Mouse (Mus musculus) heart, embryonic 13.5 days (tissue): ENCODE data around the gene Ptgs2. TPM values are rescaled to one million over a fixed set of nuclear protein-coding genes. Genes with fewer than 3 reads are reported as not detected.

ENCODE experiments used
- ATAC-seq: fragments of 200-750 bp; cut with Nextera tagmentation; 2 replicates; pipeline ENCODE4 v1.8.0; 2017; ENCODE audit warnings: moderate TSS enrichment; ENCODE audit not compliant: insufficient number of reproducible peaks, low FRiP score, low TSS enrichment; ENCODE audit errors: extremely low read depth
- H3K27ac ChIP-seq: fragments of 300-500 bp; sonication (generic); replicated peaks from 2 replicates; pipeline ENCODE4 v1.5.1; 2015; ENCODE audit warnings: moderate library complexity, mild to moderate bottlenecking, inconsistent platforms
- H3K27me3 ChIP-seq: fragments of 300-500 bp; sonication (generic); replicated peaks from 2 replicates; pipeline ENCODE4 v1.6.1; 2015; ENCODE audit warnings: mild to moderate bottlenecking, inconsistent platforms
- H3K36me3 ChIP-seq: fragments of 300-500 bp; sonication (generic); 2 replicates; pipeline ENCODE4 v1.6.1; 2015; ENCODE audit warnings: mild to moderate bottlenecking, inconsistent platforms
- H3K4me1 ChIP-seq: fragments of 300-500 bp; sonication (generic); 2 replicates; pipeline ENCODE4 v1.6.1; 2015; ENCODE audit warnings: inconsistent platforms
- H3K4me2 ChIP-seq: fragments of 300-500 bp; sonication (generic); 2 replicates; pipeline ENCODE4 v1.6.1; 2015; ENCODE audit warnings: inconsistent platforms, mild to moderate bottlenecking, moderate library complexity
- H3K4me3 ChIP-seq: fragments of 300-500 bp; sonication (generic); 2 replicates; pipeline ENCODE4 v1.5.1; 2015; ENCODE audit warnings: moderate library complexity, mild to moderate bottlenecking, inconsistent platforms
- H3K9ac ChIP-seq: fragments of 300-500 bp; sonication (generic); 2 replicates; pipeline ENCODE4 v1.6.1; 2015; ENCODE audit warnings: inconsistent platforms, mild to moderate bottlenecking, moderate library complexity
- H3K9me3 ChIP-seq: fragments of 300-500 bp; sonication (generic); 2 replicates; pipeline ENCODE4 v1.6.1; 2016; ENCODE audit warnings: inconsistent platforms
- WGBS: fragments of 180-500 bp; shearing (Covaris S2); methylation state at CpG from one replicate; pipeline ENCODE4 v1.1.7; 2015; ENCODE audit warnings: mixed read lengths; 5-methylcytosine and 5-hydroxymethylcytosine counted together
- polyA plus RNA-seq: library from polyadenylated mRNA; unstranded; fragments of >200 nt; fragmentation: Nextera tagmentation; extraction: Ambion mirVana; gene quantifications from 2 replicates; pipeline ENCODE4 v1.2.1, GENCODE M21; 2015

Gene Ptgs2
- polyA plus RNA-seq, 1 experiment from 2014 or later = 0.16 TPM

DNA sequence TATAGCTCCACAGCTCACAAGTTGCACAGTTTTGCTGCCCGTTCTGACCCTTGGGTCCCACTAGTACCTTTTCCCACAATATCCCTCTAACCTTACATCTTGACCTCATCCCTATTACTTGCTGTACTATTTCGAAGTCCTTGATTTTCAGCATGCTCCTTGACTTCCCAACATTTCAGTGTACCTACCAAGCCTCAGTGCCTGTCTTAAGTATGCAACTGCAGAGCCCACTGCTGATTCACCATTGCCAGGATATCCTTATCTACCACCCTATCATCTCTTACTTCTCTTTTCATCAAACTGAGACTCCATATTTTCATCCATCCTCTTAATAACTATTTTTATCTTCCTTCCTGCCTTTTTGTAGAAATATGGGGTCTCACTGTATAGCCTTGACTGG, 9.8 kb downstream of the Ptgs2 start:
- WGBS = 82% methylated on average over 2 of the region's 2 CpGs
- Histone ChIP-seq H3K9me3 (no peaks in the 10 kb centered on the region), H3K9ac (no peak overlapping the region), H3K36me3 (no peaks in the 10 kb centered on the region), H3K27ac (no peak overlapping the region), H3K4me1 (no peaks in the 10 kb centered on the region), H3K27me3 (no peaks in the 10 kb centered on the region), H3K4me3 (no peak overlapping the region), H3K4me2 (no peak overlapping the region)
- no peak for ATAC-seq

DNA sequence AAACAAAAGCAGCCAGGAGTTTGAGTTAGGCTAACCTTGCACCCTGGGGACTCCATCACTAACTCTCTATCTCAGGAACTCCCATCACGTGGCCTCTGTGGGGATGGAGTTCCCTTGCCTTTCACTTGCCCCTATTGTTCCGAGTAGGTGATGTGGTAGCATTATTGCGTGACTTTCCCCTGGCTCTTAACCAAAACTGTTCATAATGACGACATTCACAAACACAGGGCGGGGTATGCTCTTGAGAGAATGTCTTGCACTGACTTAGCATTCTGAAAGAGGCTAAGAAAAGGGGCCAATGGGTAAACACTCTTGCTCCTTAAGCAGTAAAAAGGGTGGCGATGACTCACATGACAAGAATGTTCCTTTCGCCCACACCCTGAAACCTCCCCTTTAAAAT, 15.5 kb downstream of the Ptgs2 start:
- no peak overlapping the region for H3K9ac ChIP-seq
- H3K4me1 ChIP-seq = no peaks in the 10 kb centered on the region
- no peak overlapping the region for H3K4me3 ChIP-seq
- no peak overlapping the region for H3K27ac ChIP-seq
- no peak overlapping the region for H3K4me2 ChIP-seq
- no peaks in the 10 kb centered on the region for H3K27me3 ChIP-seq
- no peak for ATAC-seq
- no peaks in the 10 kb centered on the region for H3K9me3 ChIP-seq
- no peaks in the 10 kb centered on the region for H3K36me3 ChIP-seq
- 63% methylated on average over 7 of the region's 7 CpGs for WGBS

DNA sequence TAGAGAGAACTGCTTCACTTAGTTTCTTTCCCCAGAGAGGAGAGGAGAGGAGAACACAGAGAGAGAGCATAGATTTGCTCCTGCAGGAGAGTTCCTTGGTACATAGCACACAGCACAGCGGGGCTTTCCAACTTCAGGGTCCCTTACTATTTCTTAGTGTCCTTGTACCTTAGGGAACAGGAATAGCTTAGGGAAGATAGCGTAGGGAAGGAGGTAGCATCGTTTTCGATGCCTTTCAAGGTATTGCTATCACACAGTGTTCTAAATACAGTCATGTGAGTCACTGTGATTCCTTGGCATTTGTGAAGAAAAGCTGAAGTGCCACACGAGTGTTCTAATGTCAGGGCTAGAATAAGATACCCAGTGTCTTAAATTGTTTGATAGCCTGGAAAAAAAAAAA, 18.5 kb downstream of the Ptgs2 start:
- WGBS = 56% methylated on average over 5 of the region's 5 CpGs
- no peak overlapping the region for H3K27ac ChIP-seq
- no peaks in the 10 kb centered on the region for H3K9me3 ChIP-seq
- no peaks in the 10 kb centered on the region for H3K4me1 ChIP-seq
- H3K36me3 ChIP-seq = no peaks in the 10 kb centered on the region
- H3K4me3 ChIP-seq = no peak overlapping the region
- no peak overlapping the region for H3K9ac ChIP-seq
- H3K27me3 ChIP-seq = no peaks in the 10 kb centered on the region
- no peak for ATAC-seq
- H3K4me2 ChIP-seq = no peak overlapping the region

GRCm38 (mm10) chr1:150125568-150125967, 25.7 kb downstream of the Ptgs2 start:
- Histone ChIP-seq H3K4me1 (no peaks in the 10 kb centered on the region), H3K4me3 (no peak overlapping the region), H3K36me3 (no peaks in the 10 kb centered on the region), H3K27ac (no peak overlapping the region), H3K9me3 (no peaks in the 10 kb centered on the region; the same call in 1 of the 2 replicates), H3K9ac (no peak overlapping the region), H3K4me2 (no peak overlapping the region), H3K27me3 (no peaks in the 10 kb centered on the region)
- WGBS = 87% methylated on average over 2 of the region's 2 CpGs
- no peak for ATAC-seq

DNA sequence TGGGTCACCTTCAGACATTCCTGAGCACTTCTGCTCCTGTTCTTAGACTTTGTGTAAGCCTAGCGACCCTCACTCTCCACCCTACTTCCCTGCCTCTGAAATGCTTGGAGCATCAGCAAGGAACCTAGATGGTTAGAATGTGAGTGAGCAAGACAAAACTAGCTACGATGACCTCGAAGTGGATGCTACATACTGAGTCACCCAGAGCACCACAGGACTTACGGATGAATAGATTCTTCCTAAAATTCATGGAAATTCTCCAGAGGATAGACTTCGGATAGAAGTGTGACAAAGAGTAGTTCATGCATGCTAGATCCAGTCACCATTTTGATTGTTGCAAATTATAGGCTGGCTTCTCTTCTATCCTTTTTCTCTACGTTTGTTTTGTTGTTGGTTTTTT, 30.2 kb downstream of the Ptgs2 start:
- Histone ChIP-seq H3K4me2 (no peak overlapping the region), H3K9me3 (no peaks in the 10 kb centered on the region; the same call in 1 of the 2 replicates), H3K9ac (no peak overlapping the region), H3K27me3 (no peaks in the 10 kb centered on the region), H3K4me1 (no peaks in the 10 kb centered on the region), H3K27ac (no peak overlapping the region), H3K36me3 (no peaks in the 10 kb centered on the region), H3K4me3 (no peak overlapping the region)
- ATAC-seq = no peak
- 77% methylated on average over 6 of the region's 6 CpGs for WGBS

DNA sequence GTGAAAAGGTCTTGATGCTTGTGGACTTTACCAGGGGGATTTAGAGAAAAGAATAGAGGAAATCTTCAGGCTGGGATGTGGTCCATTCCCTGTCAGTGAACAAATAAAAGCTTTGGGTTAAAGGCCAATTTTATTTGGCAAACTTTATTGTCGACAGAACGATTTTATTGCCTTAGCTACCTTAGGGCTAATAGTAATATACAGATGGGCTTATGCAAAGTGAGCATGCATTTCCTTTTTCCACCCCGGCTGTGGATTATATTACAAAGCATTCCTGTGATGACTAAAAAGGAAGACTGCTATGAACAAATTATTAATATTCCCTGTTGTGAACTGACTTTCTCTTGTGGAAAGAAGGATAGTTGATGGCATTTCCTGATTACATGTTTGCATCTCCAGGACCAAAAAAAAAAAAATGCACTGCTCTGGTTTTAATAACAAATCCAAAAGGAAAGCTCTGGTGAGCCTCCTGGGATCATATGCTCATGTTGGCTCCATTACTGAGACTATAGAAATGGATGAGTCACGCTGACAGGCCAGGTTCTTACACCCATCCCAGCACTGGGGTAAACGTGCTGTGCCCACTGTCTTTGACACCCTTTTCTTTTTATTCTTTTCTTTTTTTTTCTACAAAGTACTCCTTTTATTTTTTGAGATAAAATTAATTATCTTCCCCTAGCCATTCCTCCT, 30.9 kb downstream of the Ptgs2 start:
- Histone ChIP-seq H3K4me2 (no peak overlapping the region), H3K36me3 (no peaks in the 10 kb centered on the region), H3K4me1 (no peaks in the 10 kb centered on the region), H3K9ac (no peak overlapping the region), H3K27ac (no peak overlapping the region), H3K4me3 (no peak overlapping the region), H3K27me3 (no peaks in the 10 kb centered on the region), H3K9me3 (no peaks in the 10 kb centered on the region; the same call in 1 of the 2 replicates)
- ATAC-seq = no peak
- 78% methylated on average over 5 of the region's 5 CpGs for WGBS

DNA sequence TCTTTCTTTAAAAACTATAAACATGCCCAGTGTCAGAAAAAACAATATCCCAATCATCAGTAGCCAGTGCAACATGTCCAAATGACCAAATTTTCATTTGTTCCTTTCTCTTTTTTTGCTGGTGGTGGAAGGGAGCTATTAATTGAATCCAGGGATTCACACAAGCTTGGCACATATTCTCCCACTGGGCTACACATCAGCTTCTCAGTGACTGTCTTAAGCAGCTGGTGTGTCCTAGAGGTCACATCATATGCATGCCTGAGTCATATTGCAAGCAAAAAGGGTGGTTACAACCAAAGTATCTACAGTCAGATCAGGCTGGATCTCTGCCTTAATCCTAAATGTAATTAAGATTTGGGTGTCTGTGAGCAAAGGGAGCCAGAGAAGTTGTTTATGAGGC, 35.5 kb downstream of the Ptgs2 start:
- no peak overlapping the region for H3K4me3 ChIP-seq
- no peaks in the 10 kb centered on the region for H3K9me3 ChIP-seq
- no peaks in the 10 kb centered on the region for H3K4me1 ChIP-seq
- no peaks in the 10 kb centered on the region for H3K36me3 ChIP-seq
- ATAC-seq = no peak
- no peak overlapping the region for H3K27ac ChIP-seq
- H3K4me2 ChIP-seq = no peak overlapping the region
- no peak overlapping the region for H3K9ac ChIP-seq
- H3K27me3 ChIP-seq = no peaks in the 10 kb centered on the region

DNA sequence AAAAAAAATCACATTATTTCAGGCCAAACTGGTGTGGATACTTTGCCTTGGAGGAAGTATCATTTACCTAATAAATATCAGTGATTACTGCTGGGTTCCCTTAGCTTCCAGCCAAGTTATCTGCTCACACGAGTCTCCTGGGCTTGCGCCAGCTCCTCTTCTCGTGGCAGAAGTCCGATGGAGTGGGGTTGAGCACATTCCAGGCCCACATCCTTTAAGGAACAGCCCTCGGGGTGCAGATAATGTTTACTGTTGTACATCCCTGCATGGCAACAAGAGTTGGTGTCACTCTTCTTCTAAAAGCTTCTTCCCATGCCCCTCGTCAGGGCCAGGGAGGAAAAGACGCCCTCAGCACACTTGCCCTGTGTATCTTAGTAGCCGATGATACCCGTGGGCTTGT, 39.9 kb downstream of the Ptgs2 start:
- H3K27me3 ChIP-seq = no peaks in the 10 kb centered on the region
- H3K9ac ChIP-seq = no peak overlapping the region
- H3K27ac ChIP-seq = no peak overlapping the region
- H3K4me3 ChIP-seq = no peak overlapping the region
- 57% methylated on average over 9 of the region's 9 CpGs for WGBS
- no peaks in the 10 kb centered on the region for H3K36me3 ChIP-seq
- H3K4me2 ChIP-seq = no peak overlapping the region
- no peaks in the 10 kb centered on the region for H3K9me3 ChIP-seq
- no peak for ATAC-seq
- H3K4me1 ChIP-seq = no peaks in the 10 kb centered on the region

DNA sequence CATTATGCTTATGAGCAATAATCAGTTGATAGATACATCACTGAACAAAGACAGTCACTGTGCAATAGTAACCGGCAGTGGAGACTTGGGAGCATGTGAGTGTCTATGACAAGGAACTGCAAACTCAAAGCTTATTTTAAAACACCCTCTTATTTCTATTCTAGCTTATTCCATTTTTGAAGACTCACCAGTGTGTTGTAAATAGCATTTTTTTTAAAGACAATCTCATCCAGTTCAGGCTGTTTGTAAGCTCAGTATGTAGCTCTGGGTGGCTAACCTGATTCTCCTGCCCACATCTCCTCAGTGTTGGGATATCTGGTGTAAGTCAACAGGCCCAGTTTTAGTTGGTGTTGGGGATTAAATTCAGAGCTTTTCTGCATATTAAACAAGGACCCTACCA, 42.1 kb downstream of the Ptgs2 start:
- H3K4me2 ChIP-seq = no peak overlapping the region
- 82% methylated on average over 1 of the region's 1 CpGs for WGBS
- no peak overlapping the region for H3K4me3 ChIP-seq
- H3K9ac ChIP-seq = no peak overlapping the region
- H3K27ac ChIP-seq = no peak overlapping the region
- no peak for ATAC-seq
- H3K4me1 ChIP-seq = no peaks in the 10 kb centered on the region
- H3K36me3 ChIP-seq = no peaks in the 10 kb centered on the region
- no peaks in the 10 kb centered on the region for H3K9me3 ChIP-seq
- no peaks in the 10 kb centered on the region for H3K27me3 ChIP-seq

GRCm38 (mm10) chr1:150143578-150143977, 43.7 kb downstream of the Ptgs2 start:
- no peaks in the 10 kb centered on the region for H3K27me3 ChIP-seq
- 54% methylated on average over 1 of the region's 1 CpGs for WGBS
- no peak overlapping the region for H3K4me3 ChIP-seq
- H3K36me3 ChIP-seq = no peaks in the 10 kb centered on the region
- H3K9me3 ChIP-seq = no peaks in the 10 kb centered on the region
- no peaks in the 10 kb centered on the region for H3K4me1 ChIP-seq
- no peak overlapping the region for H3K4me2 ChIP-seq
- no peak overlapping the region for H3K9ac ChIP-seq
- H3K27ac ChIP-seq = no peak overlapping the region
- no peak for ATAC-seq

DNA sequence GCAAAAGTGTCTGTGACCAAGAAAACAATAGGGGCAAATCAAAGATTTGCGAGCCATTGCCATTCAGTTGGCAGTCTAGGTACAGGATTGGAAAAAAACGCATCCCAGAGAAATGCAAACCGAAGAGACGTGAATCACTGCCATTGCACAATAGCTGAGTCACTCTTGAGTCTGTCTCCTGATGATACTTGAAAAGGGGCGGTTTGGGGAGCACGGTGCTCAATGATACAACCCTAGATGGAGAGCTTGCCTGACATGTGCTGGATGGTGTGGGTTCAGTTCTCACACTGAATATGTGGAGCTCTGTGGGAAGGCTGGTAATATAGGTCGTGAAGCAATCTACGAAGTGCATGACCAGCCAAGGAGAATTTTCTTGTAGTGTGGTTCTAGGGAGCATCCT, 45.2 kb downstream of the Ptgs2 start:
- H3K4me2 ChIP-seq = no peak overlapping the region
- H3K27ac ChIP-seq = no peak overlapping the region
- no peaks in the 10 kb centered on the region for H3K36me3 ChIP-seq
- 75% methylated on average over 8 of the region's 8 CpGs for WGBS
- H3K27me3 ChIP-seq = no peaks in the 10 kb centered on the region
- H3K4me1 ChIP-seq = no peaks in the 10 kb centered on the region
- no peaks in the 10 kb centered on the region for H3K9me3 ChIP-seq
- ATAC-seq = no peak
- H3K9ac ChIP-seq = no peak overlapping the region
- H3K4me3 ChIP-seq = no peak overlapping the region

GRCm38 (mm10) chr1:150147272-150147671, 47.4 kb downstream of the Ptgs2 start:
- H3K9ac ChIP-seq = no peak overlapping the region
- ATAC-seq = no peak
- H3K27me3 ChIP-seq = no peaks in the 10 kb centered on the region
- no peak overlapping the region for H3K27ac ChIP-seq
- H3K36me3 ChIP-seq = no peaks in the 10 kb centered on the region
- H3K9me3 ChIP-seq = no peaks in the 10 kb centered on the region
- H3K4me3 ChIP-seq = no peak overlapping the region
- WGBS = 68% methylated on average over 4 of the region's 4 CpGs
- H3K4me2 ChIP-seq = no peak overlapping the region
- no peaks in the 10 kb centered on the region for H3K4me1 ChIP-seq
